Mouse (Mus musculus) brain, embryonic 14.5 days (tissue): ENCODE data around the gene Kcnj16.

Source experiments
- CTCF ChIP-seq: fragments of 200-500 bp; IDR thresholded peaks from 2 replicates; pipeline ENCODE4 v1.5.1; 2012; ENCODE audit warnings: inconsistent platforms, mild to moderate bottlenecking, moderate library complexity, borderline replicate concordance; ENCODE audit not compliant: insufficient read depth, insufficient read length; ENCODE audit errors: extremely low read depth
- POLR2A ChIP-seq: fragments of 200-500 bp; IDR thresholded peaks from 2 replicates; pipeline ENCODE4 v1.6.1; 2012; ENCODE audit warnings: mild to moderate bottlenecking, inconsistent platforms, borderline replicate concordance; ENCODE audit not compliant: poor library complexity, insufficient read depth, insufficient read length, severe bottlenecking; ENCODE audit errors: extremely low read depth

DNA sequence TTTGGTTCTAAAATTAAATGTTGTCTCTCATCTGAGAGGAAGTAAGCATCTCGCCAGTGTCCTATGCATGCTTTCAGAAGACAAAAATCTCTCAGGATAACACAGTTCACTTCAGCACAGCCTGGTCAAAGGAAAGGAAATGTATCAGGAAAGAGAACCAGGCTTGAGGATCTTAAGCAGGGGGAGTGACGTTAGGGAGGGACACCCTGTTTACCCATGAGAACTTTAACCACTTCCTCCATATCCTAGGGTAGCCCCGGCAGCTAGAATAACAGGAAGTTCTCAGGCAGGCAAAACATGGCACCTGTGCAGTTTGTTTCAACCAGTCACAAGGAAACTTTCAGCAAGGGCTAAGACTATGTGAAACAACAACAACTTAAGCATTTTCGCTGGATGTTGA lies 25.8 kb downstream of the Kcnj16 start:
- TF ChIP-seq CTCF (no peak), POLR2A (no peak)
